Mouse (Mus musculus): ENCODE data around the gene Aph1c.

DNA sequence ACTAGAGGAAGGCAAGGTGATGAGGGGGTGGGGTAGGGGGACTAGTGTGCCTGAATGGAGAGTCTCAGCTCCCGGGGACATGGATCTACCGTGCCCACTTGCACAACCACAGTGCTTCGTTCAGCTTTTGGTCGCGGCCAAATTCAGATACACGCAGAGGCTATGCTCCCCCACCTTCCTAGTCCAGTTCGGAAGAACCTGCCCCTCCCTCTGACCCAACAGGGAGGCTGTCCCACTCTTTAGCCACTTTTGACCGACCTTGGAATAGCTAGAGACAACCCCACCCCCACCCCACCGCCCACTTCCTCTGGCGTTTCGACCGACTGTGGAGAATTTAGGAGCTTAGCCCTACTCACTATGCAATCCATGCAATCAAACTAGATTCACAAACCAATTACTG lies 32.6 kb downstream of the Aph1c start:
- TF ChIP-seq CTCF (conservative IDR thresholded peaks at IDR 0.05; ENCODE audit: low read length), result no peak
- no peak for TF ChIP-seq NANOG (IDR thresholded peaks at IDR 0.05; ENCODE audit: borderline replicate concordance, low read length)
